Mouse (Mus musculus) liver, postnatal 0 days (tissue): ENCODE data around the gene Calr. TPM values are rescaled to one million over a fixed set of nuclear protein-coding genes. Genes with fewer than 3 reads are reported as not detected.

Experiments
- ATAC-seq: fragments of 200-750 bp; cut with Nextera tagmentation; 2 replicates; pipeline ENCODE4 v1.8.0; 2017; ENCODE audit warnings: mild to moderate bottlenecking, moderate library complexity
- DNase-seq: peaks from one replicate; pipeline ENCODE4 v3.0.0-alpha.2; 2016
- H3K27ac ChIP-seq: fragments of 300-500 bp; sonication (generic); 2 replicates; pipeline ENCODE4 v1.5.1; 2014; ENCODE audit warnings: antibody characterized with exemption, moderate library complexity, mild to moderate bottlenecking, low read depth
- H3K27me3 ChIP-seq: fragments of 300-500 bp; sonication (generic); 2 replicates; pipeline ENCODE4 v1.6.1; 2014; ENCODE audit warnings: low read length, control low read depth, mixed read lengths; ENCODE audit not compliant: insufficient read depth
- H3K36me3 ChIP-seq: fragments of 300-500 bp; sonication (generic); replicated peaks from 2 replicates; pipeline ENCODE4 v1.6.1; 2014; ENCODE audit warnings: mild to moderate bottlenecking, control low read depth, low read length, moderate library complexity, mixed read lengths; ENCODE audit not compliant: insufficient read depth
- H3K4me1 ChIP-seq: fragments of 300-500 bp; sonication (generic); 2 replicates; pipeline ENCODE4 v1.6.1; 2014; ENCODE audit warnings: antibody characterized with exemption, mild to moderate bottlenecking, control low read depth; ENCODE audit not compliant: insufficient read depth
- H3K4me2 ChIP-seq: fragments of 300-500 bp; sonication (generic); 2 replicates; pipeline ENCODE4 v1.6.1; 2014; ENCODE audit warnings: low read depth, mild to moderate bottlenecking, low read length, moderate library complexity, mixed read lengths
- H3K4me3 ChIP-seq: fragments of 300-500 bp; sonication (generic); 2 replicates; pipeline ENCODE4 v1.5.1; 2014; ENCODE audit warnings: low read depth, low read length
- H3K9ac ChIP-seq: fragments of 300-500 bp; sonication (generic); replicated peaks from 2 replicates; pipeline ENCODE4 v1.6.1; 2014; ENCODE audit warnings: mild to moderate bottlenecking, moderate library complexity
- H3K9me3 ChIP-seq: fragments of 300-500 bp; sonication (generic); 2 replicates; pipeline ENCODE4 v1.6.1; 2016; ENCODE audit warnings: mild to moderate bottlenecking, control low read depth, low read length, mixed read lengths
- CTCF ChIP-seq: sonication (generic); IDR thresholded peaks from 2 replicates; pipeline ENCODE4 v1.5.1; 2016; ENCODE audit warnings: antibody characterized with exemption, low read depth
- EP300 ChIP-seq: IDR thresholded peaks from 2 replicates; pipeline ENCODE4 v1.6.1; 2016; ENCODE audit warnings: antibody characterized with exemption, low read depth, mild to moderate bottlenecking
- WGBS: fragments of 180-500 bp; shearing (Covaris S2); extraction: QIAGEN DNeasy Blood & Tissue Kit; methylation state at CpG from one replicate; pipeline ENCODE4 v1.1.7; 2014; ENCODE audit not compliant: insufficient replicate concordance; 5-methylcytosine and 5-hydroxymethylcytosine counted together
- polyA plus RNA-seq: library from polyadenylated mRNA; unstranded; fragments of >200 nt; fragmentation: Nextera tagmentation; extraction: Ambion mirVana; gene quantifications from 2 replicates; pipeline ENCODE4 v1.2.1, GENCODE M21; 2015

Gene Calr
- polyA plus RNA-seq, 1 experiment from 2014 or later = 331 TPM

DNA sequence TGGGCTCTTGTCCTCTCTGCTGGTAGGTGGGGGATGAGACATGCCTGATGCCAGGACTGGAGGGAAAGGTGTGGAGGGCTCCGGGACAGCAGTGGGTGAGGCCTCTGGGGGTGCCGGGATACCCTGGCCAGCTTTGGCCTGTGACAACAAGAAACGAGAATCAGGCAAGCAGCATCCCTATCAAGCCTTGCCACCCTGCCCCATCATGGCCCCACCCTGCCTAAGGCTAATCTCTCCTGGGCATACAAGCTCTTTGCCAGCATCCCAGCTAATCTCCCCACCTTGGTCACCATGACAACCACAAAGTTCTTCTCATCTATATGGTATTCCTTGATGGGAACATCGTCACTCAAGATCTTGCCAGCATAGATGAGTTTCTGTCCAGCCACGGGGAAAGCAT, 8.2 kb downstream of the Calr start:
- peak overlapping the region; percentile 76 for H3K9ac ChIP-seq
- H3K4me2 ChIP-seq = peak overlapping the region; percentile 81
- no peaks in the 10 kb centered on the region for H3K9me3 ChIP-seq
- peaks cover 75% of the 10 kb centered on the region for H3K36me3 ChIP-seq
- DNase-seq (peak; percentile 81), ATAC-seq (peak; percentile 78)
- 53% methylated on average over 5 of the region's 5 CpGs for WGBS
- peaks cover 21% of the 10 kb centered on the region for H3K4me1 ChIP-seq
- H3K4me3 ChIP-seq = peak overlapping the region; percentile 53
- peak overlapping the region; percentile 92 for H3K27ac ChIP-seq
- TF ChIP-seq CTCF (no peak), EP300 (peak; percentile 98)
- H3K27me3 ChIP-seq = no peaks in the 10 kb centered on the region

DNA sequence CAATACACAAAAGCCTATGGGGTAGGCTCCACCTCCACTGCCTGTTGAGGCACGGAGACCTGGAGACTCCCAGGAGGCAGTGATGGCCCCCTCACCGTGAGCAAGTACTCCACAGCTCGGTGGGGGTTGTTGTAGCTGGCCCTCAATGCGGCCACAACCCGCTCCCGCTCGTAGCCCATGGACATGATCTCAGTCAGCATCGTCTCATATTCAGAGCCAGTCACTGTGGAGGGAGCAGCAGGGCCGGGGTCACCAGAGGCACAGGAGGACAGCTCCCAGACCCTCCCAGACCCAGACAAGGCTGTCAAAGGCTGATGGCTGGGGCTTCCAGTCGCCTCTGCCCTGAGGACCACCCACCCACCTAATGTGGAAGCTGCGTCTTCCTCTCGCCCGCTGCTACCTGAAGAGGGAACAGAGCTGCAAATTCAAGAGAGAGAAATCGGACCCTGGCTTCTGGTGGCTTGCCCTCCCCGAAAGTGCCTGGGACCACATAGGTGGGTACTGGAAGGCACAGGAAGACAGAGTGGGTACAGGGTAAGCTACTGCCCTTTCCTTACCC, 8.7 kb downstream of the Calr start:
- peak overlapping the region; percentile 53 for H3K4me3 ChIP-seq
- peak; percentile 10 for ATAC-seq
- TF ChIP-seq CTCF = no peak
- TF ChIP-seq EP300 = no peak
- H3K36me3 ChIP-seq = peaks cover 74% of the 10 kb centered on the region
- no peak for DNase-seq
- peak overlapping the region; percentile 67 for H3K4me2 ChIP-seq
- WGBS = 79% methylated on average over 15 of the region's 15 CpGs
- peaks cover 26% of the 10 kb centered on the region for H3K4me1 ChIP-seq
- H3K27ac ChIP-seq = peak overlapping the region; percentile 88
- no peaks in the 10 kb centered on the region for H3K9me3 ChIP-seq
- peak overlapping the region; percentile 76 for H3K9ac ChIP-seq
- H3K27me3 ChIP-seq = no peaks in the 10 kb centered on the region

GRCm38 (mm10) chr8:84837149-84837911, 9.4 kb downstream of the Calr start:
- Histone ChIP-seq H3K27me3 (no peaks in the 10 kb centered on the region), H3K9me3 (no peaks in the 10 kb centered on the region), H3K4me1 (peaks cover 30% of the 10 kb centered on the region), H3K36me3 (peaks cover 68% of the 10 kb centered on the region), H3K4me3 (peak overlapping the region; percentile 53), H3K27ac (peak overlapping the region; percentile 88), H3K4me2 (peak overlapping the region; percentile 67), H3K9ac (peak overlapping the region; percentile 76)
- 81% methylated on average over 8 of the region's 8 CpGs for WGBS
- 0 out of 2 replicates have a peak, but pooled peaks have one; percentile 1 for TF ChIP-seq CTCF
- TF ChIP-seq EP300 = no peak
- DNase-seq = no peak
- no peak for ATAC-seq

DNA sequence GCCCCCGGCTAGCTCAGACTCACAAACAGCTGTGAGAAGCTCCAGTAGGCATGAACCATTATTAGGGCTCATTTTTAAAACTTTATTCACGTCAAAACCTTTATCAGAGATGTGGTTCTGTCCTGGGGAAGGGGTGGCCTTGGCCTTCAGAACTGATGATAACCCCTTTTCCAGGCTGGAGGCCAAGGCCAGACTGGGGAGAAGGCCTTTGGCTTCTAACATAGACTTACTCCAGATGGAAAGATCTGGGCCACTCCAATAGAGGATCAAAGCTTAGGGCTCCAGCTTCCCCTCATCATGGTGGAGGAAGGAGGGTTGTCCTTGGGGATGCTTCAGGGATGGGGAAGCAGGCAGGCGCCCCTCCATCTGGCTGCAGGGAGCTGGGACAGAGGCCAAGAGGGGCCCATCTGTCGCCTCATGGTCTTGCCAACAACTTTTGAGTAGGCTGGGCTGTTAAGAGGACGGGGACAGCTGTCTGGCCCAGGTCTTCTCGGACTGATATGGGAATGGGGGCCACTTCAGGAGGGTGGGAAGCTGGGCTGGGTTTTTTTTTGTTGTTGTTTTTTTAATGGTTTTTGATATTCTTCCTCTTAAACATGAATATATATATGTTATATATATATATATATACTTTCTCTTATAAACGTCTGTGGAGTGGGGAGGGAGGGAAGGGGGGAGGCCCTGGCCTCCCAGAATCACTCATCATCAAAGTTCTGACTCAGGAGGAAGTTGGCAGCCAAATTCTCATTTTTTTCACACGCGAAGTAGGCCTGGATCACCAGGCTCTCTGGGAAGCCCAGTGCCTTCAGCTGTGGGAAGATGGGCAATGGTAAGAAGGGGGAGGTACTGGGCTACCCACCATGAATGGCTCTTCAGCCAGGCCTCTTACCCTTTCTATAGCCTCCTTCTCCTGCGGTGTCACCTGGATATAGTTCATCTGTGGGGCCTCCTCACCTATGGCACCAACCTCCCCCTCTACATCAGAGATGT, 11.6 kb downstream of the Calr start:
- H3K27ac ChIP-seq = 0 out of 2 replicates have a peak overlapping the region, but pooled peaks have one; percentile 26
- H3K9me3 ChIP-seq = no peaks in the 10 kb centered on the region
- 0 out of 2 replicates have a peak overlapping the region, but pooled peaks have one; percentile 1 for H3K9ac ChIP-seq
- DNase-seq (no peak), ATAC-seq (no peak)
- 70% methylated on average over 10 of the region's 10 CpGs for WGBS
- TF ChIP-seq CTCF = no peak
- TF ChIP-seq EP300 = no peak
- peaks cover 55% of the 10 kb centered on the region for H3K36me3 ChIP-seq
- peak overlapping the region; percentile 67 for H3K4me2 ChIP-seq
- no peaks in the 10 kb centered on the region for H3K27me3 ChIP-seq
- H3K4me1 ChIP-seq = peaks cover 29% of the 10 kb centered on the region
- 0 out of 2 replicates have a peak overlapping the region, but pooled peaks have one; percentile 12 for H3K4me3 ChIP-seq

DNA sequence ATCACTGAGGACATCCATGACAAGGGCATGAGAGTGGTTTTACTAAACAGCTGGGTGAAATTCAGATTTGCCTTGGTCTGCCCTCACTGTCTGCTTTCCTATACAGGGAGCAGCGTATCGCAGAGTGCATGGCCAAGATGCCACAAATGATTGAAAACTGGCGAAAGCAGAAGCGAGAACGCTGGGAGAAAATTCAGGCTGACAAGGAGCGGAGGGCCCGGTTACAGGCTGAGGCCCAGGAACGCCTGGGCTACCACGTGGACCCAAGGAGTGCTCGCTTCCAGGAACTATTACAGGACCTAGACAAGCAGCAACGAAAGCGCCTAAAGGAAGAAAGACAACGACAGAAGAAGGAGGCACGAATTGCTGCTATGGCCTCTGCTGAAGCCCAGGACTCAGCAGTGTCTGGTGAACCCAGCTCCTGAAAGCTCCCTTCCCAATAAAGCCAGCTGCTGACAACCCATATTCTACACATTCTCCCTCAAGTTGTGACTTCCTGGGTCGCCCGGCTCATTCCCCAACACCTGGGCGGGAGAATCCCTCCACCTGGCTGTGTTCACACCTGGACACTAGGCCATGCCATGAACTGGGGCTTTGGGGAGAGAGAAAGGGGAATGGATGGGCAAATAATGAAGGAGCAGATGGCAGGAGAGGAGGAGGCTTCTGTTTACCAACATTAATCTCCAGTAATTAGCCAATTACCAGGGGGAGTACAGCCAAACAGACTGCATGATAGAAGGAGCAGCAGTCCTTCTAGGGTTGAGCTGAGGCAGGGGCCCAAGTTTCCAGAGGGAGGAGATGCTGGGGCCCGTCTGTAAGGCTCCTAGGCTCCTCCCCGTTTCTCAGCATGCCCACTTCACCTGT, 12.5 kb downstream of the Calr start:
- no peaks in the 10 kb centered on the region for H3K9me3 ChIP-seq
- H3K9ac ChIP-seq = 0 out of 2 replicates have a peak overlapping the region, but pooled peaks have one; percentile 1
- WGBS = 86% methylated on average over 19 of the region's 19 CpGs
- H3K36me3 ChIP-seq = peaks cover 55% of the 10 kb centered on the region
- DNase-seq = no peak
- ATAC-seq = no peak
- H3K4me2 ChIP-seq = peak overlapping the region; percentile 10
- TF ChIP-seq CTCF (no peak), EP300 (0 out of 2 replicates have a peak, but pooled peaks have one; percentile 10)
- 0 out of 2 replicates have a peak overlapping the region, but pooled peaks have one; percentile 26 for H3K27ac ChIP-seq
- no peaks in the 10 kb centered on the region for H3K27me3 ChIP-seq
- no peak overlapping the region for H3K4me3 ChIP-seq
- peaks cover 25% of the 10 kb centered on the region for H3K4me1 ChIP-seq
